Mouse (Mus musculus): ENCODE data around the gene Pygm. TPM values are rescaled to one million over a fixed set of nuclear protein-coding genes. Genes with fewer than 3 reads are reported as not detected.

Gene Pygm
- polyA plus RNA-seq, 1 experiment: 1.2 TPM

DNA sequence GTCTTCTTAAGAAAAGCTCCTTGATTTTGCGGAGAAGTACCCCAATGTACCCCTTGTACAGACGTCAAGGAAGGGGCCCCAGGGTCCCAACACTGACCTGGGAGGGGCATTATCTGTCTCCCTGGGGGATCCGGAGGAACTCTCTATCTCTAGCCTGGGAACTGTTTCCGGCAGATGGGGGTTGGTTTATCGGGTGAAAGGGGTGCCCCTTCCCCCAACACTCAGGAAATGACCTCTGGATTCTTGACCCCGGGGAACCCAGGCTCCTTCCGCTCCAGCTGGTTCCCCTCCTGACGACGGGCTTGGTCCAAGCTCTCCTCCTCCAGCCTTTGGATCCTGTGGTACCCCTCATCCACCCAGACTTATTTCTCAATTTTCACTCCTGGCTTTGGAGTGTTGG lies 17.8 kb downstream of the Pygm start:
- TF ChIP-seq CEBPB (IDR thresholded peaks at IDR 0.05; ENCODE audit: low read depth) (no peak), FOSL1 (IDR thresholded peaks at IDR 0.05; ENCODE audit: insufficient read depth, low read length, poor library complexity, severe bottlenecking) (no peak), USF1 (IDR thresholded peaks at IDR 0.05; ENCODE audit: low read depth) (no peak), MYOG (IDR thresholded peaks at IDR 0.05; ENCODE audit: control insufficient read depth, extremely low read depth, insufficient read length) (no peak), CTCF (IDR thresholded peaks at IDR 0.05; ENCODE audit: control insufficient read depth, insufficient read depth, insufficient read length) (no peak), MYOD1 (IDR thresholded peaks at IDR 0.05; ENCODE audit: control insufficient read depth, insufficient read length, low read depth) (no peak), MAX (IDR thresholded peaks at IDR 0.05) (no peak)
- H3K79me3 ChIP-seq (ENCODE audit: low read depth): no peaks in the 10 kb centered on the region
- no peaks in the 10 kb centered on the region for H3K36me3 ChIP-seq (ENCODE audit: control insufficient read depth, insufficient read depth)
- no peaks in the 10 kb centered on the region for H3K79me2 ChIP-seq (ENCODE audit: control insufficient read depth, insufficient read depth)
- H3K27me3 ChIP-seq (ENCODE audit: control insufficient read depth, insufficient read depth, insufficient read length): peaks cover 46% of the 10 kb centered on the region
- no peak overlapping the region for H3ac ChIP-seq (ENCODE audit: control insufficient read depth, insufficient read length, low read depth)
- H3K4me3 ChIP-seq (ENCODE audit: insufficient read depth, poor library complexity, severe bottlenecking): no peak overlapping the region

- TF ChIP-seq FOSL1 (IDR thresholded peaks at IDR 0.05; ENCODE audit: insufficient read depth, low read length, poor library complexity, severe bottlenecking) (no peak), MYOG (IDR thresholded peaks at IDR 0.05; ENCODE audit: control insufficient read depth, extremely low read depth, insufficient read length) (no peak), MAX (IDR thresholded peaks at IDR 0.05) (no peak), USF1 (IDR thresholded peaks at IDR 0.05; ENCODE audit: low read depth) (no peak), CTCF (IDR thresholded peaks at IDR 0.05; ENCODE audit: control insufficient read depth, insufficient read depth, insufficient read length) (no peak), CEBPB (IDR thresholded peaks at IDR 0.05; ENCODE audit: low read depth) (no peak), MYOD1 (IDR thresholded peaks at IDR 0.05; ENCODE audit: control insufficient read depth, insufficient read length, low read depth) (no peak)
- Histone ChIP-seq H3K79me2 (ENCODE audit: control insufficient read depth, insufficient read depth) (no peaks in the 10 kb centered on the region), H3ac (ENCODE audit: control insufficient read depth, insufficient read length, low read depth) (no peak overlapping the region), H3K36me3 (ENCODE audit: control insufficient read depth, insufficient read depth) (no peaks in the 10 kb centered on the region), H3K4me3 (ENCODE audit: insufficient read depth, poor library complexity, severe bottlenecking) (no peak overlapping the region), H3K27me3 (ENCODE audit: control insufficient read depth, insufficient read depth, insufficient read length) (peaks cover 63% of the 10 kb centered on the region), H3K79me3 (ENCODE audit: low read depth) (no peaks in the 10 kb centered on the region)
Observed at GRCm38 (mm10) chr19:6403869-6404268, 19.7 kb downstream of the Pygm start.

DNA sequence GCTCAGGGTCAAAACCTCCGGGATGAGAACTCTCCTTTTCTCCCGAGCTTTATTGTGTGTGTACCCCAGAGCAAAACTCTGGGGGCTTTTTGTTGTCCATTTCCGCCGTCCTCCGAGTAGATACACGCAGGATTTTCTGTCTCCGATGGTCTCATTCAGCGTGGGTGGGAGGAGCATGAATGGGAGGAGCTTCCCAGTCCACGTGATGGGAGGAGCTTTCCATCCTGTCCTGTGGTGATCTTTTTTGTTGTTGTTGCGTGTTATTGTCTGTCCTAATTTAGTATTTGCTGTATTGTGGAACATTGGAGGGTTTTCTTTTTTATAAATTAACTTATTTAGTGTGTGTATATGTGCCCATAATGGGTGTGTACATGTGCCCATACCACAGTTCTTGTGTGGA lies 21.2 kb downstream of the Pygm start:
- Histone ChIP-seq H3K79me3 (ENCODE audit: low read depth) (no peaks in the 10 kb centered on the region), H3K36me3 (ENCODE audit: control insufficient read depth, insufficient read depth) (no peaks in the 10 kb centered on the region), H3ac (ENCODE audit: control insufficient read depth, insufficient read length, low read depth) (no peak overlapping the region), H3K79me2 (ENCODE audit: control insufficient read depth, insufficient read depth) (no peaks in the 10 kb centered on the region), H3K27me3 (ENCODE audit: control insufficient read depth, insufficient read depth, insufficient read length) (peaks cover 58% of the 10 kb centered on the region), H3K4me3 (ENCODE audit: insufficient read depth, poor library complexity, severe bottlenecking) (no peak overlapping the region)
- peak; percentile 55 for TF ChIP-seq USF1 (IDR thresholded peaks at IDR 0.05; ENCODE audit: low read depth)
- no peak for TF ChIP-seq CTCF (IDR thresholded peaks at IDR 0.05; ENCODE audit: control insufficient read depth, insufficient read depth, insufficient read length)

GRCm38 (mm10) chr19:6407109-6407508 lies 22.9 kb downstream of the Pygm start:
- Histone ChIP-seq H3K79me2 (ENCODE audit: control insufficient read depth, insufficient read depth) (no peaks in the 10 kb centered on the region), H3ac (ENCODE audit: control insufficient read depth, insufficient read length, low read depth) (no peak overlapping the region), H3K4me3 (ENCODE audit: insufficient read depth, poor library complexity, severe bottlenecking) (no peak overlapping the region), H3K36me3 (ENCODE audit: control insufficient read depth, insufficient read depth) (no peaks in the 10 kb centered on the region), H3K79me3 (ENCODE audit: low read depth) (no peaks in the 10 kb centered on the region), H3K27me3 (ENCODE audit: control insufficient read depth, insufficient read depth, insufficient read length) (peaks cover 53% of the 10 kb centered on the region)
- TF ChIP-seq USF1 (IDR thresholded peaks at IDR 0.05; ENCODE audit: low read depth) (no peak), CEBPB (IDR thresholded peaks at IDR 0.05; ENCODE audit: low read depth) (no peak), CTCF (IDR thresholded peaks at IDR 0.05; ENCODE audit: control insufficient read depth, insufficient read depth, insufficient read length) (no peak), FOSL1 (IDR thresholded peaks at IDR 0.05; ENCODE audit: insufficient read depth, low read length, poor library complexity, severe bottlenecking) (no peak), MYOG (IDR thresholded peaks at IDR 0.05; ENCODE audit: control insufficient read depth, extremely low read depth, insufficient read length) (no peak), MAX (IDR thresholded peaks at IDR 0.05) (no peak), MYOD1 (IDR thresholded peaks at IDR 0.05; ENCODE audit: control insufficient read depth, insufficient read length, low read depth) (no peak)

DNA sequence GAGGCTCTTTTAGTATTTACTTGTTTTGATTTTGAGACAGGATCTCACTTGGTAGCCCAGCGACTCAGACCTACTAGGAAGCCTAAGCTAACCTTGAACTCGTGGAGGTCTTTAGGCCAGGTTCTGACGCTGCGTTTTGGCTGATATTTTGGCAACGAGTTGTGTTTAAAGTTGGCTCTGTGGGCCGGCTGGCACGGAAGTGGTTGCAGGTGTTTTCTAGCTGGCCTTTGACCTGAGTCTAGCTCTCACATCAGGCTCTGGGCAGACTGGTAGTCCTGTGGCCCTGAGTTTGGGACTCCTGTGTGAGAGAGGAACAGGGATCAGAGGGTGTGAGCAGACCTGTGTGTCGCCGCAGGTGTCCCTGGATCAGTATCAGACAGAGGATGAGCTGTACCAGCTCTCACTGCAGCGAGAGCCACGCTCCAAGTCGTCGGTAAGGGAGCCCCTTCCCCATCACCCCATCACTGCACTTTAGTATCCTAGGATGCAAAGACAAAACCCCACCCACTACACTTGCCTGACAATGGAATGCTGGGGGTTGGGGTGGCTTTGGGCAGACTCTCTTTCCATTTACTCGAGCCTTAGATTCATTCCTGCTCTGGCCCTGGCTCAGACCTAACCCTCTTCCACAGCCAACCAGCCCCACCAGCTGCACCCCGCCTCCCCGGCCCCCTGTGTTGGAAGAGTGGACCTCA lies 23.8 kb downstream of the Pygm start:
- TF ChIP-seq CEBPB (IDR thresholded peaks at IDR 0.05; ENCODE audit: low read depth) (no peak), MAX (IDR thresholded peaks at IDR 0.05) (no peak), FOSL1 (IDR thresholded peaks at IDR 0.05; ENCODE audit: insufficient read depth, low read length, poor library complexity, severe bottlenecking) (no peak), MYOG (IDR thresholded peaks at IDR 0.05; ENCODE audit: control insufficient read depth, extremely low read depth, insufficient read length) (no peak), MYOD1 (IDR thresholded peaks at IDR 0.05; ENCODE audit: control insufficient read depth, insufficient read length, low read depth) (no peak), USF1 (IDR thresholded peaks at IDR 0.05; ENCODE audit: low read depth) (no peak), CTCF (IDR thresholded peaks at IDR 0.05; ENCODE audit: control insufficient read depth, insufficient read depth, insufficient read length) (no peak)
- Histone ChIP-seq H3K79me3 (ENCODE audit: low read depth) (no peaks in the 10 kb centered on the region), H3K4me3 (ENCODE audit: insufficient read depth, poor library complexity, severe bottlenecking) (no peak overlapping the region), H3ac (ENCODE audit: control insufficient read depth, insufficient read length, low read depth) (no peak overlapping the region), H3K36me3 (ENCODE audit: control insufficient read depth, insufficient read depth) (no peaks in the 10 kb centered on the region), H3K79me2 (ENCODE audit: control insufficient read depth, insufficient read depth) (no peaks in the 10 kb centered on the region), H3K27me3 (ENCODE audit: control insufficient read depth, insufficient read depth, insufficient read length) (peaks cover 54% of the 10 kb centered on the region)

DNA sequence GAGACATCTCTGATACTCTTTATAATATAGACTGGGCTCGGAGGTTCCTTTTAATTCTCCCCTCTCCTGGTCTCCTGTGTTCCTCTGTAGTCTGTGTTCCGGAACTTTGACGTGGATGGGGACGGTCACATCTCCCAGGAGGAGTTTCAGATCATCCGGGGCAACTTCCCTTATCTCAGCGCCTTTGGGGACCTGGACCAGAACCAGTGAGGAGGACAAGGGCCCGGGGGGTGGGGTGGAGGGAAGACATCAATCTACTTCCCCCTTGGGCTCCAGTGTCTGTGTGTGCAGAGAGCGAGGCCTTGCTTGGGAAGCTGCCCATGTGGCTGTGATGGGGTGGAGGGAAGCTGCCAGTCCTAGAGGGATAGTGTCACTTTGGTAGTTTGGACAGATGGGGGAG lies 24.6 kb downstream of the Pygm start:
- Histone ChIP-seq H3K79me3 (ENCODE audit: low read depth) (no peaks in the 10 kb centered on the region), H3K4me3 (ENCODE audit: insufficient read depth, poor library complexity, severe bottlenecking) (no peak overlapping the region), H3K79me2 (ENCODE audit: control insufficient read depth, insufficient read depth) (no peaks in the 10 kb centered on the region), H3K36me3 (ENCODE audit: control insufficient read depth, insufficient read depth) (no peaks in the 10 kb centered on the region), H3K27me3 (ENCODE audit: control insufficient read depth, insufficient read depth, insufficient read length) (peaks cover 62% of the 10 kb centered on the region), H3ac (ENCODE audit: control insufficient read depth, insufficient read length, low read depth) (no peak overlapping the region)
- no peak for TF ChIP-seq CEBPB (IDR thresholded peaks at IDR 0.05; ENCODE audit: low read depth)
- TF ChIP-seq CTCF (IDR thresholded peaks at IDR 0.05; ENCODE audit: control insufficient read depth, insufficient read depth, insufficient read length): no peak
- TF ChIP-seq FOSL1 (IDR thresholded peaks at IDR 0.05; ENCODE audit: insufficient read depth, low read length, poor library complexity, severe bottlenecking): no peak
- TF ChIP-seq MAX (IDR thresholded peaks at IDR 0.05): no peak
- no peak for TF ChIP-seq USF1 (IDR thresholded peaks at IDR 0.05; ENCODE audit: low read depth)
- no peak for TF ChIP-seq MYOG (IDR thresholded peaks at IDR 0.05; ENCODE audit: control insufficient read depth, extremely low read depth, insufficient read length)
- no peak for TF ChIP-seq MYOD1 (IDR thresholded peaks at IDR 0.05; ENCODE audit: control insufficient read depth, insufficient read length, low read depth)

All from C2C12 (cell line).